Mouse (Mus musculus): Measurements from ENCODE around the gene Olfr1065.
"Not testable (repeated sequence)": the region's sequence is repeated elsewhere in the genome, so short reads cannot be mapped to it uniquely, and the experiment has no call there.

Olfr1065 gene

GRCm38 (mm10) chr2:86450491-86450890 is at the start of gene Olfr1065:
TSS of gene Olfr1065 (minus strand) at chr2:86450591.
- DNase-seq, result not testable (repeated sequence)

- DNase-seq, result no peak
These were observed 36.9 kb upstream of the Olfr1065 start, which contains the start of gene Olfr228 for GRCm38 (mm10) chr2:86487286-86487685. TSS of gene Olfr228 (minus strand) at chr2:86487386.

- peak; percentile 55 for DNase-seq
These were observed 14.2 kb upstream of the Olfr1065 start for GRCm38 (mm10) chr2:86464442-86465109.

- DNase-seq, result no peak
These were observed 10.0 kb upstream of the Olfr1065 start for GRCm38 (mm10) chr2:86460434-86460833.

- no peak for DNase-seq
These were observed 5.8 kb upstream of the Olfr1065 start, which contains the start of gene Olfr1066 for GRCm38 (mm10) chr2:86456169-86456568. TSS of gene Olfr1066 (minus strand) at chr2:86456269.

GRCm38 (mm10) chr2:86442101-86442500 is 8.3 kb downstream of the Olfr1065 start:
- not testable (repeated sequence) for DNase-seq

- not testable (repeated sequence) for DNase-seq
These were observed 21.9 kb downstream of the Olfr1065 start for GRCm38 (mm10) chr2:86428511-86428910.

GRCm38 (mm10) chr2:86426649-86427048 is 23.7 kb downstream of the Olfr1065 start, which contains the start of gene Olfr1062:
TSS of gene Olfr1062 (minus strand) at chr2:86426749.
- not testable (repeated sequence) for DNase-seq

GRCm38 (mm10) chr2:86413950-86414349 is 36.4 kb downstream of the Olfr1065 start, which contains the start of gene Olfr1061:
TSS of gene Olfr1061 (minus strand) at chr2:86414050.
- no peak for DNase-seq

- DNase-seq, result no peak
These were observed 55.3 kb downstream of the Olfr1065 start for GRCm38 (mm10) chr2:86395114-86395513.
